Mouse (Mus musculus): ENCODE measurements around the gene Pcbp3.

- TF ChIP-seq CTCF (conservative IDR thresholded peaks at IDR 0.05; ENCODE audit: insufficient read depth, insufficient read length, low read depth, low read length) = no peak
- no peak for TF ChIP-seq POLR2A (IDR thresholded peaks at IDR 0.05; ENCODE audit: low read depth, low read length)
These were observed 152.2 kb downstream of the Pcbp3 start for GRCm38 (mm10) chr10:76809439-76809838.
